Mouse (Mus musculus) small intestine, adult 2 months (tissue): Measurements from ENCODE around the gene Ttc7b.

ENCODE experiments used
- CTCF ChIP-seq: fragments of 200-500 bp; IDR thresholded peaks from 2 replicates; pipeline ENCODE4 v1.5.1; 2012; ENCODE audit warnings: low read depth, mild to moderate bottlenecking, control low read depth, inconsistent platforms, low read length, moderate library complexity, mixed read lengths; ENCODE audit not compliant: insufficient replicate concordance, insufficient read length; ENCODE audit errors: extremely low read depth
- POLR2A ChIP-seq: fragments of 200-500 bp; IDR thresholded peaks from 2 replicates; pipeline ENCODE4 v1.6.1; 2012; ENCODE audit warnings: low read depth, mild to moderate bottlenecking, control low read depth, inconsistent platforms, low read length, moderate library complexity

DNA sequence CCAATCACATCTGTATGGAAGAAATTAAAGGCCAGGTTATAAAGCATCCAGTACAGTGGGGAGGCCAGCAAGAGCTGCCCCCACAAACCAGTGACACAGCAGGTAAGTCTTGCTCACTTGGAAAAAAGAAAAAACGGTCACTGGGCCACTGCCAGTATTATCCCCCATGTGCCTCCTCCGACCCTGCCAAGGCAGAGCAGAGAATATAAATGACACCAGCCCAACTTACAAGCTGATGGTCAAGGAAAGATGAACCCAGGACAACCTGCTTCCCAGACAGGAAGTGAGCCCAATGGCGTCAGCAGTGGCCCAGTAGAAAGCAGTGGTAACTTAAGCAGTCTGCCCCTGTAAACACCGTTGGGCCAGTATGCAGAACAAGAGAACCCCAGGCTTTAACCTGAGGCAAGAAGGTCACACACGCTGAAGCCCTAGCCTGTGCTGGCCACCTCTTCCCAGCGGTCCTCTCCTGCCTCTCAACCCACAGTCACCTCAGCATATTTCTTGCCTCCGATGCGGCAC lies 115.1 kb downstream of the Ttc7b start:
- TF ChIP-seq CTCF (no peak), POLR2A (no peak)
